Mouse (Mus musculus): Measurements from ENCODE around the gene Olfr1274-ps.
"Not testable (repeated sequence)": the region's sequence is repeated elsewhere in the genome, so short reads cannot be mapped to it uniquely, and the experiment has no call there.

GRCm38 (mm10) chr2:90359229-90359628, 39.3 kb upstream of the Olfr1274-ps start:
- TF ChIP-seq CTCF (IDR thresholded peaks at IDR 0.05; ENCODE audit: low read depth); EP300 (optimal IDR thresholded peaks at IDR 0.05): not testable (repeated sequence)

Measured in stomach, postnatal 0 days (tissue).